In the genomic region with DNA sequence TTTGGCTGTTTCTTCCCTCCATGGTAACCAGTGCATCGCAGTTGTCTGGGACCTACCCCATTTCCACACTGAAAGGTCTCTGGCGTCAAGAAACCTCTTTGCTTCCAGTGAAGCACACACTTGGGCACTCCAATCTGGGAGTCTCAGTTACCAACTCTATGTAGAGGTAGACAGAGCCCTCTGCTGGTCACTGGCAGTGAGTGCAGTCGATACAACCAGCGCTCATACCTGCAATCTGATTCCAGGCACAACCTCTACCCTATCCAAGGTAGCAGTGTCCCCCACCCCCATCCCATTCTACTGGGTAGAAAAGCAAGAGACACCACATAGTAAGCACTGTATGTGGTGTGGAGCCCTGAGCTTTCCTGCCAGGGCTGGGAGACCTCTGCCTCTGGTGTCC, we compare ENCODE assay signal across 9 mouse cellular contexts. TPM values are rescaled to one million over a fixed set of nuclear protein-coding genes. Genes with fewer than 3 reads are reported as not detected.
DNase-seq lines count a peak whose midpoint lies in the region; ATAC-seq and TF ChIP-seq lines count a peak whose summit lies in the region.
"Had no signal": no experiment of that assay in that cellular context is flagged by ENCODE, and none has a peak within 500 bp of the region (broad histone marks: within the 10 kb centered on the region; RNA-seq: fewer than 3 reads in every experiment).

No protein-coding gene starts in this region.

- no peak overlapping the region for H3K27ac ChIP-seq in kidney, embryonic 16.5 days (ENCODE audit: low read length)
- no peak overlapping the region for H3K27ac ChIP-seq in liver, embryonic 11.5 days (ENCODE audit: low read depth, low read length)
- no peak overlapping the region for H3K27ac ChIP-seq in neural tube, embryonic 11.5 days (ENCODE audit: low read depth, low read length)

- H3K36me3 ChIP-seq in C2C12 (ENCODE audit: control insufficient read depth, insufficient read depth) = no peaks in the 10 kb centered on the region
- H3K36me3 ChIP-seq in kidney, embryonic 16.5 days (ENCODE audit: insufficient read depth, low read length) = no peaks in the 10 kb centered on the region
- no peaks in the 10 kb centered on the region for H3K36me3 ChIP-seq in liver, embryonic 11.5 days (ENCODE audit: control insufficient read depth, insufficient read depth, low read length)
- no peaks in the 10 kb centered on the region for H3K36me3 ChIP-seq in neural tube, embryonic 11.5 days (ENCODE audit: control insufficient read depth, insufficient read depth, low read length)

- no peaks in the 10 kb centered on the region for H3K27me3 ChIP-seq in C2C12 (ENCODE audit: control insufficient read depth, insufficient read depth, insufficient read length)
- 0 out of 2 replicates have a peak, but pooled peaks cover 4% of the 10 kb centered on the region for H3K27me3 ChIP-seq in kidney, embryonic 16.5 days (ENCODE audit: insufficient read depth, low read length)
- H3K27me3 ChIP-seq in liver, embryonic 11.5 days (replicated peaks; ENCODE audit: control insufficient read depth, insufficient read depth, low read length) = peaks cover 25% of the 10 kb centered on the region
- no peaks in the 10 kb centered on the region for H3K27me3 ChIP-seq in neural tube, embryonic 11.5 days (ENCODE audit: control insufficient read depth, insufficient read depth, low read length)

- TF ChIP-seq CTCF in C2C12 (IDR thresholded peaks at IDR 0.05; ENCODE audit: control insufficient read depth, insufficient read depth, insufficient read length) = peak; percentile 75

- no peaks in the 10 kb centered on the region for H3K79me3 ChIP-seq in C2C12 (ENCODE audit: low read depth)

- no peaks in the 10 kb centered on the region for H3K9me3 ChIP-seq in kidney, embryonic 16.5 days (ENCODE audit: low read length)
- no peaks in the 10 kb centered on the region for H3K9me3 ChIP-seq in liver, embryonic 11.5 days (ENCODE audit: control insufficient read depth, low read length)
- no peaks in the 10 kb centered on the region for H3K9me3 ChIP-seq in neural tube, embryonic 11.5 days (ENCODE audit: control insufficient read depth, low read length)

- DNase-seq in adrenal gland, adult 2 months = peak; percentile 65
- DNase-seq in embryo, embryonic 11 days = peak; percentile 85
- DNase-seq in heart, adult 8-10 months (ENCODE audit: low spot score) = peak; percentile 78
- DNase-seq in liver, embryonic 11.5 days (ENCODE audit: low spot score) = peak; percentile 43
- DNase-seq in neural tube, embryonic 11.5 days (ENCODE audit: low spot score) = peak; percentile 72
- DNase-seq in thymus, postnatal 0 days (ENCODE audit: low spot score) = peak; percentile 54

- H3K79me2 ChIP-seq in C2C12 (ENCODE audit: control insufficient read depth, insufficient read depth) = no peaks in the 10 kb centered on the region

- no peak overlapping the region for H3K9ac ChIP-seq in kidney, embryonic 16.5 days (replicated peaks; ENCODE audit: low read length)
- no peak overlapping the region for H3K9ac ChIP-seq in liver, embryonic 11.5 days (ENCODE audit: low read depth, low read length)
- H3K9ac ChIP-seq in neural tube, embryonic 11.5 days (ENCODE audit: low read length) = no peak overlapping the region

- H3K4me2 ChIP-seq in kidney, embryonic 16.5 days (replicated peaks; ENCODE audit: low read depth, low read length) = no peak overlapping the region
- H3K4me2 ChIP-seq in liver, embryonic 11.5 days = no peak overlapping the region
- H3K4me2 ChIP-seq in neural tube, embryonic 11.5 days (ENCODE audit: low read depth) = no peak overlapping the region

- no peak overlapping the region for H3K4me3 ChIP-seq in C2C12 (ENCODE audit: insufficient read depth, poor library complexity, severe bottlenecking)
- H3K4me3 ChIP-seq in kidney, embryonic 16.5 days (ENCODE audit: low read length) = no peak overlapping the region
- no peak overlapping the region for H3K4me3 ChIP-seq in liver, embryonic 11.5 days (ENCODE audit: low read depth, low read length)
- no peak overlapping the region for H3K4me3 ChIP-seq in neural tube, embryonic 11.5 days (ENCODE audit: low read depth, low read length)
- H3K4me3 ChIP-seq: erythroblast, embryonic 14.5 days had no signal

- no peak overlapping the region for H3ac ChIP-seq in C2C12 (ENCODE audit: control insufficient read depth, insufficient read length, low read depth)

- 8% methylated on average over 4 of the region's 4 CpGs for WGBS in kidney, embryonic 16.5 days
- WGBS in liver, embryonic 11.5 days = 9% methylated on average over 4 of the region's 4 CpGs
- WGBS in neural tube, embryonic 11.5 days = 8% methylated on average over 4 of the region's 4 CpGs

- ATAC-seq in kidney, embryonic 16.5 days (ENCODE audit: low FRiP score, low TSS enrichment) = peak; percentile 28; the same call in 1 of the 2 replicates
- ATAC-seq in liver, embryonic 11.5 days (replicated peaks; ENCODE audit: low FRiP score) = 0 out of 2 replicates have a peak, but pooled peaks have one; percentile 26
- no peak for ATAC-seq in neural tube, embryonic 11.5 days (ENCODE audit: insufficient read depth, low FRiP score, low TSS enrichment)

- peaks cover 9% of the 10 kb centered on the region; the same call in 1 of the 2 replicates for H3K4me1 ChIP-seq in kidney, embryonic 16.5 days (ENCODE audit: insufficient read depth, low read length)
- peaks cover under 1% of the 10 kb centered on the region; the same call in 1 of the 2 replicates for H3K4me1 ChIP-seq in liver, embryonic 11.5 days (replicated peaks; ENCODE audit: control insufficient read depth, insufficient read depth, low read length)
- H3K4me1 ChIP-seq in neural tube, embryonic 11.5 days (ENCODE audit: control insufficient read depth, insufficient read depth, low read length) = peaks cover 3% of the 10 kb centered on the region; the same call in 1 of the 2 replicates

TF ChIP-seq in C2C12, 6 proteins besides CTCF, POLR2A, EP300 and RAD21:
- no peak for TF ChIP-seq USF1 (IDR thresholded peaks at IDR 0.05; ENCODE audit: low read depth)
- TF ChIP-seq MAX (IDR thresholded peaks at IDR 0.05) = no peak
- no peak for TF ChIP-seq CEBPB (IDR thresholded peaks at IDR 0.05; ENCODE audit: low read depth)
- no peak for TF ChIP-seq MYOG (IDR thresholded peaks at IDR 0.05; ENCODE audit: control insufficient read depth, extremely low read depth, insufficient read length)
- TF ChIP-seq MYOD1 (IDR thresholded peaks at IDR 0.05; ENCODE audit: control insufficient read depth, insufficient read length, low read depth) = no peak
- no peak for TF ChIP-seq FOSL1 (IDR thresholded peaks at IDR 0.05; ENCODE audit: insufficient read depth, low read length, poor library complexity, severe bottlenecking)

RNA-seq across cellular contexts. Expression of a gene that starts 3.7 kb away (rescaled TPM):
- polyA plus RNA-seq in C2C12 (2012; fragmentation: generic; extraction: Trizol) = 0.23 TPM
- 10 to 100 TPM in 1 of 2 experiments, 1 to 10 TPM in 1; 5.2 to 14.5 TPM for total RNA-seq in adrenal gland, adult 2 months (2021)
- 3.6 and 4.8 TPM in 2 replicates for polyA plus RNA-seq in adrenal gland, adult 2 months (2012; rRNA removed)
- total RNA-seq in heart, adult 8-10 months (2022) = 10 to 100 TPM; 13.9 to 22.2 (median 18.3) TPM
- polyA plus RNA-seq in kidney, embryonic 16.5 days (2015; fragmentation: Nextera tagmentation; extraction: Ambion mirVana) = 0.61 and 0.66 TPM in 2 replicates
- polyA plus RNA-seq in liver, embryonic 11.5 days (2014; fragmentation: Nextera tagmentation; extraction: Ambion mirVana) = not detected in 2 replicates
- 0.11 TPM in 1 of 2 replicates, not detected in the other for polyA plus RNA-seq in neural tube, embryonic 11.5 days (2014; fragmentation: Nextera tagmentation; extraction: Ambion mirVana)
- 0.82 and 0.86 TPM in 2 replicates for polyA plus RNA-seq in thymus, postnatal 0 days (2015; fragmentation: Nextera tagmentation; extraction: Ambion mirVana)
- polyA plus RNA-seq: erythroblast, embryonic 14.5 days had no signal

RNA-seq across cellular contexts. Expression of a gene that starts 52.7 kb away (rescaled TPM):
- 17.9 TPM for polyA plus RNA-seq in C2C12 (2012; fragmentation: generic; extraction: Trizol)
- 10 to 100 TPM; 41.8 to 41.9 TPM for total RNA-seq in adrenal gland, adult 2 months (2021)
- polyA plus RNA-seq in adrenal gland, adult 2 months (2012; rRNA removed) = 16.8 and 18.5 TPM in 2 replicates
- total RNA-seq in heart, adult 8-10 months (2022) = 10 to 100 TPM; 52.2 to 73.4 (median 56.4) TPM
- polyA plus RNA-seq in kidney, embryonic 16.5 days (2015; fragmentation: Nextera tagmentation; extraction: Ambion mirVana) = 35.2 and 36.9 TPM in 2 replicates
- 27.2 and 32.9 TPM in 2 replicates for polyA plus RNA-seq in liver, embryonic 11.5 days (2014; fragmentation: Nextera tagmentation; extraction: Ambion mirVana)
- polyA plus RNA-seq in neural tube, embryonic 11.5 days (2014; fragmentation: Nextera tagmentation; extraction: Ambion mirVana) = 20.4 and 23.0 TPM in 2 replicates
- 17.2 and 19.2 TPM in 2 replicates for polyA plus RNA-seq in thymus, postnatal 0 days (2015; fragmentation: Nextera tagmentation; extraction: Ambion mirVana)

RNA-seq across cellular contexts. Expression of a gene that starts 53.0 kb away (rescaled TPM):
- 119 TPM for polyA plus RNA-seq in C2C12 (2012; fragmentation: generic; extraction: Trizol)
- 10 to 100 TPM; 67.7 to 74.9 TPM for total RNA-seq in adrenal gland, adult 2 months (2021)
- 7.0 and 8.4 TPM in 2 replicates for polyA plus RNA-seq in adrenal gland, adult 2 months (2012; rRNA removed)
- total RNA-seq in heart, adult 8-10 months (2022) = 10 to 100 TPM; 73.7 to 91.2 (median 82.8) TPM
- polyA plus RNA-seq in kidney, embryonic 16.5 days (2015; fragmentation: Nextera tagmentation; extraction: Ambion mirVana) = 88.1 and 90.9 TPM in 2 replicates
- 130 and 141 TPM in 2 replicates for polyA plus RNA-seq in liver, embryonic 11.5 days (2014; fragmentation: Nextera tagmentation; extraction: Ambion mirVana)
- 82.4 and 88.7 TPM in 2 replicates for polyA plus RNA-seq in neural tube, embryonic 11.5 days (2014; fragmentation: Nextera tagmentation; extraction: Ambion mirVana)
- 88.7 and 91.6 TPM in 2 replicates for polyA plus RNA-seq in thymus, postnatal 0 days (2015; fragmentation: Nextera tagmentation; extraction: Ambion mirVana)
